Comparison of ENCODE assay signal across 8 mouse cellular contexts in genomic region chr7:29061522-29062037, GRCm38 (mm10).
DNase-seq lines count a peak whose midpoint lies in the region; ATAC-seq and TF ChIP-seq lines count a peak whose summit lies in the region.

No protein-coding gene starts in this region.

- no peaks in the 10 kb centered on the region for H3K27me3 ChIP-seq in intestine, postnatal 0 days (replicated peaks; ENCODE audit: control insufficient read depth, insufficient read depth, low read length)
- H3K27me3 ChIP-seq in midbrain, embryonic 11.5 days (ENCODE audit: control insufficient read depth, insufficient read depth, low read length), result no peaks in the 10 kb centered on the region

- no peaks in the 10 kb centered on the region for H3K9me3 ChIP-seq in intestine, postnatal 0 days (ENCODE audit: control insufficient read depth)
- no peaks in the 10 kb centered on the region for H3K9me3 ChIP-seq in midbrain, embryonic 11.5 days (ENCODE audit: control insufficient read depth, low read length)

- no peak overlapping the region for H3K27ac ChIP-seq in embryonic fibroblast, embryonic 13.5 days (ENCODE audit: insufficient read depth, low read length)
- H3K27ac ChIP-seq in intestine, postnatal 0 days (ENCODE audit: low read depth, low read length), result no peak overlapping the region
- H3K27ac ChIP-seq in midbrain, embryonic 11.5 days (ENCODE audit: low read depth, low read length), result no peak overlapping the region

- TF ChIP-seq POLR2A in embryonic fibroblast, embryonic 13.5 days (IDR thresholded peaks at IDR 0.05; ENCODE audit: low read depth, low read length), result no peak

- TF ChIP-seq CTCF in embryonic fibroblast, embryonic 13.5 days (IDR thresholded peaks at IDR 0.05; ENCODE audit: borderline replicate concordance, insufficient read depth, low read length), result peak; percentile 32
- TF ChIP-seq CTCF in intestine, postnatal 0 days (IDR thresholded peaks at IDR 0.05; ENCODE audit: low read depth), result peak; percentile 64

- H3K4me1 ChIP-seq in embryonic fibroblast, embryonic 13.5 days (ENCODE audit: control insufficient read depth, insufficient read depth, low read length), result no peaks in the 10 kb centered on the region
- H3K4me1 ChIP-seq in intestine, postnatal 0 days (replicated peaks; ENCODE audit: control insufficient read depth, insufficient read depth, low read length), result no peaks in the 10 kb centered on the region
- no peaks in the 10 kb centered on the region for H3K4me1 ChIP-seq in midbrain, embryonic 11.5 days (ENCODE audit: control insufficient read depth, insufficient read depth, low read length)

- H3K4me3 ChIP-seq in embryonic fibroblast, embryonic 13.5 days (ENCODE audit: insufficient read depth, low read length), result no peak overlapping the region
- no peak overlapping the region for H3K4me3 ChIP-seq in intestine, postnatal 0 days (ENCODE audit: low read depth, low read length)
- no peak overlapping the region for H3K4me3 ChIP-seq in midbrain, embryonic 11.5 days (ENCODE audit: low read depth, low read length)

- no peaks in the 10 kb centered on the region for H3K36me3 ChIP-seq in intestine, postnatal 0 days (ENCODE audit: control insufficient read depth, insufficient read depth)
- H3K36me3 ChIP-seq in midbrain, embryonic 11.5 days (ENCODE audit: control insufficient read depth, insufficient read depth, low read length), result no peaks in the 10 kb centered on the region

- H3K4me2 ChIP-seq in intestine, postnatal 0 days (replicated peaks; ENCODE audit: low read depth), result no peak overlapping the region; the same call in 1 of the 2 replicates
- H3K4me2 ChIP-seq in midbrain, embryonic 11.5 days, result peak overlapping the region; percentile 10; the same call in 1 of the 2 replicates

- DNase-seq in gastrocnemius, postnatal 14 days, result peak; percentile 38
- no peak for DNase-seq in gastrocnemius, postnatal 36 days
- peak; percentile 81 for DNase-seq in ES-CJ7 (ENCODE audit: low read depth, low spot score)
- peak; percentile 96 for DNase-seq in midbrain, embryonic 11.5 days (ENCODE audit: low spot score, missing footprints)
- no peak for DNase-seq in left cerebral cortex, adult 18-20 months (ENCODE audit: low spot score in 2 of 2)
- no peak for DNase-seq in urinary bladder, postnatal 4 days (ENCODE audit: low spot score in 2 of 2)

- intact Hi-C loops in gastrocnemius, postnatal 14 days (cut with DNase I; ENCODE audit: low total_unique reads), result no loop called here
- intact Hi-C loops in gastrocnemius, postnatal 36 days (cut with DNase I), result no loop called here

- H3K9ac ChIP-seq in intestine, postnatal 0 days (ENCODE audit: low read depth, low read length), result no peak overlapping the region
- no peak overlapping the region; the same call in 1 of the 2 replicates for H3K9ac ChIP-seq in midbrain, embryonic 11.5 days (ENCODE audit: low read length)

- ATAC-seq in intestine, postnatal 0 days, result no peak; the same call in 1 of the 2 replicates
- no peak for ATAC-seq in midbrain, embryonic 11.5 days (ENCODE audit: low FRiP score)

- 12% methylated on average over 19 of the region's 19 CpGs for WGBS in intestine, postnatal 0 days
- 11% methylated on average over 19 of the region's 19 CpGs for WGBS in midbrain, embryonic 11.5 days

Comparison
In these comparisons a context has a peak if more than half of its experiments do, and no peak if none do; other contexts are left out.
1. DNase-seq: peak in gastrocnemius, postnatal 14 days (single experiment), ES-CJ7 (single experiment) and midbrain, embryonic 11.5 days (single experiment); none in gastrocnemius, postnatal 36 days (0 of 2), left cerebral cortex, adult 18-20 months (0 of 2) and urinary bladder, postnatal 4 days (0 of 2).